Mouse (Mus musculus): ENCODE results near the gene Grin3b. TPM values are rescaled to one million over a fixed set of nuclear protein-coding genes. Genes with fewer than 3 reads are reported as not detected.

Grin3b gene
- polyA plus RNA-seq, 1 experiment from 2014 or later, result 0.16 TPM

DNA sequence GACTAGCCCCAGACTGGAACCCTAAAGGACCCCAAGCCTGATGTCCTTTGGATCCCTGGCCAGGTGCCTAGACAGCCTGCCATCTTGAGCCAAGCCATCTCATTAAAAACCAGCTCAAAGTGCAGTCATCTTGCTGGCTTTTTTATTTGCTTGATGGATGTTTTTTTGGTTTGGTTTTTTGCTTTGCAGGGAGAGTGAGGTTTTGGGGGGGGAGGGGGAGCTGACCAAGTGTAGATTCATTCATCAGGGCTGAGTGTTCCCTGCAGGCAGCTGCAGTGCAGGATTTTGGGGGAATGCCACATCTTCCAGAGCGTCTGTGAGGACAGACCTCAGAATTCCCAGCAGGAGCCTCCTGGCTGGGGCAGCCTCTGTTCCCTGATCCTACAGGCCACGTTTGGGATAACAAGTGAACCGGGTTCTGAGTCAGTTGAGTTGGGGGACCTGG is 1.4 kb upstream of the Grin3b start:
- Histone ChIP-seq H3K9me3 (ENCODE audit: control insufficient read depth, low read length) (no peaks in the 10 kb centered on the region), H3K4me2 (ENCODE audit: low read depth) (no peak overlapping the region), H3K27me3 (ENCODE audit: control insufficient read depth, insufficient read depth, low read length) (peaks cover 26% of the 10 kb centered on the region), H3K4me3 (ENCODE audit: low read depth, low read length) (no peak overlapping the region), H3K9ac (ENCODE audit: low read length) (no peak overlapping the region), H3K36me3 (ENCODE audit: control insufficient read depth, insufficient read depth, low read length) (peaks cover 22% of the 10 kb centered on the region), H3K4me1 (ENCODE audit: control insufficient read depth, insufficient read depth, low read length) (no peaks in the 10 kb centered on the region), H3K27ac (ENCODE audit: low read depth, low read length) (no peak overlapping the region)
- DNase-seq (ENCODE audit: low spot score), result no peak
- ATAC-seq (ENCODE audit: insufficient read depth, low FRiP score, low TSS enrichment), result no peak
- 17% methylated on average over 3 of the region's 3 CpGs for WGBS

DNA sequence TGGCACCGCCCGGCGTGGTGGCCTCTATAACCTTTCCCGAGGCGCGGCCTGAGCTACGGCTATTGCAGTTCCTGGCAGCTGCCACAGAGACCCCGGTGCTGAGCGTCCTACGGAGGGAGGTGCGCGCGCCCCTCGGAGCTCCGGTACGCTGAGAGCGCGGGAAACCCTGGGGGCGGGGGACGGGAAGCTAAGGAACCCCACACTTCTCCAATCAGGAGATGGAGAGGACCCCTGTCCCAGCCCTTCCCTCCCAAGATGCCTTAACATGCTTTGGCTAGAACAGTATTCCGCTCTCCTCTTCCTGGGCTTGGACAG is 625 bp downstream of the Grin3b start:
- peaks cover 26% of the 10 kb centered on the region for H3K27me3 ChIP-seq (ENCODE audit: control insufficient read depth, insufficient read depth, low read length)
- no peaks in the 10 kb centered on the region for H3K9me3 ChIP-seq (ENCODE audit: control insufficient read depth, low read length)
- peak overlapping the region; percentile 56 for H3K4me2 ChIP-seq (ENCODE audit: low read depth)
- peak overlapping the region; percentile 54 for H3K9ac ChIP-seq (ENCODE audit: low read length)
- DNase-seq (ENCODE audit: low spot score) (no peak), ATAC-seq (ENCODE audit: insufficient read depth, low FRiP score, low TSS enrichment) (no peak)
- peaks cover 23% of the 10 kb centered on the region for H3K36me3 ChIP-seq (ENCODE audit: control insufficient read depth, insufficient read depth, low read length)
- no peaks in the 10 kb centered on the region for H3K4me1 ChIP-seq (ENCODE audit: control insufficient read depth, insufficient read depth, low read length)
- no peak overlapping the region for H3K27ac ChIP-seq (ENCODE audit: low read depth, low read length)
- H3K4me3 ChIP-seq (ENCODE audit: low read depth, low read length), result peak overlapping the region; percentile 28
- WGBS, result 3% methylated on average over 21 of the region's 21 CpGs

DNA sequence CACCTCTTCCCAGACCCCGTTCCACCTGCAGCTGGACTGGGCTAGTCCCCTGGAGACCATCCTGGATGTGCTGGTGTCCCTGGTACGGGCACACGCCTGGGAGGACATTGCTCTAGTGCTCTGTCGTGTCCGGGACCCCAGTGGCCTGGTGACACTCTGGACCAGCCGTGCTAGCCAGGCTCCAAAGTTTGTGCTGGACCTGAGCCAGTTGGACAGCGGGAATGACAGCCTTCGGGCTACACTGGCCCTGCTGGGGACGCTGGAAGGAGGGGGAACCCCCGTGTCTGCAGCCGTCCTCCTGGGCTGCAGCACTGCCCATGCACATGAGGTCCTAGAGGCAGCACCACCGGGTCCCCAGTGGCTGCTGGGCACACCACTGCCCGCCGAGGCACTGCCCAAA is 2.3 kb downstream of the Grin3b start:
- Histone ChIP-seq H3K4me2 (ENCODE audit: low read depth) (no peak overlapping the region), H3K4me1 (ENCODE audit: control insufficient read depth, insufficient read depth, low read length) (no peaks in the 10 kb centered on the region), H3K9ac (ENCODE audit: low read length) (no peak overlapping the region), H3K27ac (ENCODE audit: low read depth, low read length) (no peak overlapping the region), H3K4me3 (ENCODE audit: low read depth, low read length) (no peak overlapping the region), H3K27me3 (ENCODE audit: control insufficient read depth, insufficient read depth, low read length) (peaks cover 26% of the 10 kb centered on the region), H3K9me3 (ENCODE audit: control insufficient read depth, low read length) (no peaks in the 10 kb centered on the region), H3K36me3 (ENCODE audit: control insufficient read depth, insufficient read depth, low read length) (peaks cover 25% of the 10 kb centered on the region)
- ATAC-seq (ENCODE audit: insufficient read depth, low FRiP score, low TSS enrichment) (no peak), DNase-seq (ENCODE audit: low spot score) (no peak)
- 72% methylated on average over 14 of the region's 14 CpGs for WGBS

DNA sequence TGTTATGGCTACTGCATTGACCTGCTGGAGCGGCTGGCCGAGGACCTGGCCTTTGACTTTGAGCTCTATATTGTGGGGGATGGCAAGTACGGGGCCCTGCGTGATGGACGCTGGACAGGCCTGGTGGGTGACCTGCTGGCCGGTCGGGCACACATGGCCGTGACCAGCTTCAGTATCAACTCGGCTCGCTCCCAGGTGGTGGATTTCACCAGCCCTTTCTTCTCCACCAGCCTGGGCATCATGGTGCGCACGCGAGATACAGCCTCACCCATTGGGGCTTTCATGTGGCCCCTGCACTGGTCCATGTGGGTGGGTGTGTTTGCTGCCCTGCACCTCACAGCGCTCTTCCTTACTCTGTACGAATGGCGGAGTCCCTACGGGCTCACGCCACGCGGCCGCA is 3.6 kb downstream of the Grin3b start:
- Histone ChIP-seq H3K9ac (ENCODE audit: low read length) (no peak overlapping the region), H3K27ac (ENCODE audit: low read depth, low read length) (no peak overlapping the region), H3K27me3 (ENCODE audit: control insufficient read depth, insufficient read depth, low read length) (peaks cover 26% of the 10 kb centered on the region), H3K4me2 (ENCODE audit: low read depth) (no peak overlapping the region), H3K4me3 (ENCODE audit: low read depth, low read length) (no peak overlapping the region; the same call in 1 of the 2 replicates), H3K36me3 (ENCODE audit: control insufficient read depth, insufficient read depth, low read length) (peaks cover 34% of the 10 kb centered on the region), H3K4me1 (ENCODE audit: control insufficient read depth, insufficient read depth, low read length) (no peaks in the 10 kb centered on the region), H3K9me3 (ENCODE audit: control insufficient read depth, low read length) (no peaks in the 10 kb centered on the region)
- DNase-seq (ENCODE audit: low spot score) (no peak), ATAC-seq (ENCODE audit: insufficient read depth, low FRiP score, low TSS enrichment) (no peak)
- WGBS, result 89% methylated on average over 21 of the region's 21 CpGs

DNA sequence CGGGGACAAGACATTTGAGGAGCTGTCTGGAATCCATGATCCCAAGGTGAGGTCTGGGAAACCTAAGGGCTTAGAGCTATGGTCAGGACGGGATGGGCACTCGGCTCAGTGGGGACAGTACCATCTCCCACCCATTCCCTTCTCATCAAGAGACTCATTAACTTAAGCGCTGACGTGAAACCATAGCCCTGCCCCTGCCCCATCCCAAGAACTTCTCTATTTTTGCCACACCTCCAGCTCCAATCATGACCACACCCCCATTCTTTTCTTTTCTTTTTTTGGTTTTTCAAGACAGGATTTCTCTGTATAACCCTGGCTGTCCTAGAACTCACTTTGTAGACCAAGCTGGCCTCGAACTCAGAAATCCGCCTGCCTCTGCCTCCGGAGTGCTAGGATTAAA is 4.2 kb downstream of the Grin3b start:
- Histone ChIP-seq H3K27me3 (ENCODE audit: control insufficient read depth, insufficient read depth, low read length) (peaks cover 23% of the 10 kb centered on the region), H3K4me1 (ENCODE audit: control insufficient read depth, insufficient read depth, low read length) (no peaks in the 10 kb centered on the region), H3K27ac (ENCODE audit: low read depth, low read length) (no peak overlapping the region), H3K4me2 (ENCODE audit: low read depth) (no peak overlapping the region), H3K9me3 (ENCODE audit: control insufficient read depth, low read length) (no peaks in the 10 kb centered on the region), H3K36me3 (ENCODE audit: control insufficient read depth, insufficient read depth, low read length) (peaks cover 35% of the 10 kb centered on the region), H3K4me3 (ENCODE audit: low read depth, low read length) (no peak overlapping the region), H3K9ac (ENCODE audit: low read length) (no peak overlapping the region)
- 91% methylated on average over 8 of the region's 8 CpGs for WGBS
- ATAC-seq (ENCODE audit: insufficient read depth, low FRiP score, low TSS enrichment), result no peak
- no peak for DNase-seq (ENCODE audit: low spot score)

DNA sequence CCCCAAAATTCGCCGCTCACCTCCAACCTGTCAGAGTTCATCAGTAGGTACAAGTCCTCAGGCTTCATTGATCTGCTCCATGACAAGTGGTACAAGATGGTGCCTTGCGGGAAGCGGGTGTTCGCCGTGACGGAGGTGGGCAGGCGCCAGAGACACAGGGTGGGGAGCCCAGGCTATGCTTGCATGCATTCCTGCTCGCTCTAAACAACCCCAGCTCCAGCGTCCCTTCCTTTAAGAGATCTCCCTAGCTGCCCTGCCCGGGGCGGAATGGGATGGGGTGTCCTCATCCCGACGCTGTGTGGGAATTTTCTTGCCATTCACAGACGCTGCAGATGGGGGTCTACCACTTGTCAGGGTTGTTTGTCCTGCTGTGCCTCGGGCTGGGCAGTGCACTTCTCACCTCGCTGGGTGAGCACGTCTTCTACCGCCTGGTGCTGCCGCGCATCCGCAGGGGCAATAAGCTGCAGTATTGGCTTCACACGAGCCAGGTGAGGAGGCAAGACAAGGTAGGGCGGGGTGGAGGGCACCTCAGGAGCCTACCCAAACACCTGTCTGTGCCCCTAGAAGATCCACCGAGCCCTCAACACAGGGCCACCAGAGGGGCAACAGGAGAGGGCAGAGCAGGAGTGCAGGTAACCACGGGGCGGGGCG is 5.7 kb downstream of the Grin3b start:
- H3K9me3 ChIP-seq (ENCODE audit: control insufficient read depth, low read length), result no peaks in the 10 kb centered on the region
- peaks cover 37% of the 10 kb centered on the region for H3K36me3 ChIP-seq (ENCODE audit: control insufficient read depth, insufficient read depth, low read length)
- ATAC-seq (ENCODE audit: insufficient read depth, low FRiP score, low TSS enrichment) (no peak), DNase-seq (ENCODE audit: low spot score) (no peak)
- no peak overlapping the region for H3K4me3 ChIP-seq (ENCODE audit: low read depth, low read length)
- no peak overlapping the region for H3K4me2 ChIP-seq (ENCODE audit: low read depth)
- peaks cover 10% of the 10 kb centered on the region for H3K27me3 ChIP-seq (ENCODE audit: control insufficient read depth, insufficient read depth, low read length)
- no peak overlapping the region for H3K27ac ChIP-seq (ENCODE audit: low read depth, low read length)
- no peak overlapping the region for H3K9ac ChIP-seq (ENCODE audit: low read length)
- 82% methylated on average over 26 of the region's 28 CpGs for WGBS
- no peaks in the 10 kb centered on the region for H3K4me1 ChIP-seq (ENCODE audit: control insufficient read depth, insufficient read depth, low read length)

DNA sequence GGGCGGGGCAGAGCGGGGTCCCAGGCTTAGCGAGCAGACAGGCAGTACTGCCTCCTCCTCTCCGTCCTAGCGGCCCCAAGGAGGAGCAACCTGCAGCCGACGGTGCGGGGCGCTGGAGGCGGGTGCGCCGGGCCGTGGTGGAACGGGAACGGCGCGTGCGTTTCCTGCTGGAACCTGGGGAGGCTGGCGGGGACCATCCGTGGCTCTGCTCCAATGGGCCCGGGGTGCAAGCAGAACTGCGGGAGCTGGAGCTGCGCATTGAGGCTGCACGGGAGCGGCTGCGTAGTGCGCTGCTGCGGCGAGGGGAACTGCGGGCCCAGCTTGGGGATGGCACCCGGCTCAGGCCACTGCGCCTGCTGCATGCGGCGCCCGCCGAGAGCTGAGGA is 6.2 kb downstream of the Grin3b start:
- ATAC-seq (ENCODE audit: insufficient read depth, low FRiP score, low TSS enrichment) (no peak), DNase-seq (ENCODE audit: low spot score) (no peak)
- Histone ChIP-seq H3K4me2 (ENCODE audit: low read depth) (no peak overlapping the region), H3K9ac (ENCODE audit: low read length) (no peak overlapping the region), H3K36me3 (ENCODE audit: control insufficient read depth, insufficient read depth, low read length) (peaks cover 37% of the 10 kb centered on the region), H3K4me1 (ENCODE audit: control insufficient read depth, insufficient read depth, low read length) (no peaks in the 10 kb centered on the region), H3K27ac (ENCODE audit: low read depth, low read length) (no peak overlapping the region), H3K27me3 (ENCODE audit: control insufficient read depth, insufficient read depth, low read length) (peaks cover 4% of the 10 kb centered on the region), H3K9me3 (ENCODE audit: control insufficient read depth, low read length) (no peaks in the 10 kb centered on the region), H3K4me3 (ENCODE audit: low read depth, low read length) (no peak overlapping the region)
- WGBS, result 71% methylated on average over 31 of the region's 36 CpGs

DNA sequence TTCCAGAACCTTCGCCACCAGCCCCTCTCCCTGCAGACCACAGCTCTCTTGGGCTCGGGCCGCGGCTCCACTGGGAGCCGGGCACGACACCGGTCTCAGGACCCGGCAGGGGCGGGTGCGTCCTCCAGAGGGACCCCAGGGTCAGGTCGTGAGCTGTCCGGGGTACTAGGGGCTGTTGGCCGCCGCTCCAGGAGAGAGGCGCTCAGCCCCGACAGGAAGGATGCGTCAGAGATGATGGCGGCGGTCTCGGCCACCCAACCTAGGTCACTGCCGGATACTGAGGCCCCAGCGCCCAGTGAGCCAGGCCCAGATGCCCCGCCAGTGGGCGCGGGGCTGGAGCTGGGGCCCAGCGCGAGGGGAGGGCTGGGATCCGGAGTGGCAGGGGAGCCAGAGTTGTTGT is 6.8 kb downstream of the Grin3b start:
- Histone ChIP-seq H3K4me1 (ENCODE audit: control insufficient read depth, insufficient read depth, low read length) (0 out of 2 replicates have a peak, but pooled peaks cover under 1% of the 10 kb centered on the region), H3K27me3 (ENCODE audit: control insufficient read depth, insufficient read depth, low read length) (no peaks in the 10 kb centered on the region; the same call in 1 of the 2 replicates), H3K9ac (ENCODE audit: low read length) (no peak overlapping the region), H3K4me2 (ENCODE audit: low read depth) (no peak overlapping the region), H3K4me3 (ENCODE audit: low read depth, low read length) (no peak overlapping the region), H3K9me3 (ENCODE audit: control insufficient read depth, low read length) (no peaks in the 10 kb centered on the region), H3K36me3 (ENCODE audit: control insufficient read depth, insufficient read depth, low read length) (peaks cover 37% of the 10 kb centered on the region), H3K27ac (ENCODE audit: low read depth, low read length) (no peak overlapping the region)
- WGBS, result 75% methylated on average over 28 of the region's 28 CpGs
- ATAC-seq (ENCODE audit: insufficient read depth, low FRiP score, low TSS enrichment) (no peak), DNase-seq (ENCODE audit: low spot score) (no peak)

DNA sequence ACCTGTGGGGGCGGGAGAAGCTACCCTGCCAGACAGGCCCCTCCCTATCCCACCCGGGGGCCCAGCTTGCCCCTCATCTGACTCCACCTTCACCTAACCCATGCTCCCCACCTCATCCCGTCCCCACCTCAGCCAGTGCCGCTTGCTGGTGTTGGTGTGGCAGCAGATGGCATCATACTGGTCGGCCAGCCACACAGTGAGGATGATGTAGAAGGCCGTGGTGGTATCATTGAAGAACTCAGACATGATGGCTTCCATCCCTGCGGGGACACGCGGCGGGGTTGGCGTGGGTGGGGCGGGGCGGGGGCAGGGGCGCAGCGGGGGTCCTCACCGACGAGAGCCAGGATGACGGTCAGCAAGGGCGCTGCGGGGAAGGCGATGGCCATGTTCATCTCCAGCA is 7.5 kb downstream of the Grin3b start:
- ATAC-seq (ENCODE audit: insufficient read depth, low FRiP score, low TSS enrichment) (no peak), DNase-seq (ENCODE audit: low spot score) (no peak)
- H3K27me3 ChIP-seq (ENCODE audit: control insufficient read depth, insufficient read depth, low read length), result no peaks in the 10 kb centered on the region
- H3K4me2 ChIP-seq (ENCODE audit: low read depth), result no peak overlapping the region
- no peaks in the 10 kb centered on the region for H3K9me3 ChIP-seq (ENCODE audit: control insufficient read depth, low read length)
- no peak overlapping the region for H3K27ac ChIP-seq (ENCODE audit: low read depth, low read length)
- WGBS, result 97% methylated on average over 20 of the region's 21 CpGs
- H3K4me1 ChIP-seq (ENCODE audit: control insufficient read depth, insufficient read depth, low read length), result peaks cover 8% of the 10 kb centered on the region
- H3K36me3 ChIP-seq (ENCODE audit: control insufficient read depth, insufficient read depth, low read length), result peaks cover 37% of the 10 kb centered on the region
- no peak overlapping the region for H3K9ac ChIP-seq (ENCODE audit: low read length)
- H3K4me3 ChIP-seq (ENCODE audit: low read depth, low read length), result no peak overlapping the region

Data from neural tube, embryonic 11.5 days (tissue).